Mouse (Mus musculus) right cerebral cortex, postnatal 36 days (tissue): ENCODE data around the gene Arfgef2.

Experiments
- DNase-seq, 2 experiments: peaks; one replicate each; pipeline ENCODE4 v3.0.0; 2022; ENCODE audit warnings: low spot score in 2 of 2, mixed read lengths in 1 of 2

Arfgef2 gene

DNA sequence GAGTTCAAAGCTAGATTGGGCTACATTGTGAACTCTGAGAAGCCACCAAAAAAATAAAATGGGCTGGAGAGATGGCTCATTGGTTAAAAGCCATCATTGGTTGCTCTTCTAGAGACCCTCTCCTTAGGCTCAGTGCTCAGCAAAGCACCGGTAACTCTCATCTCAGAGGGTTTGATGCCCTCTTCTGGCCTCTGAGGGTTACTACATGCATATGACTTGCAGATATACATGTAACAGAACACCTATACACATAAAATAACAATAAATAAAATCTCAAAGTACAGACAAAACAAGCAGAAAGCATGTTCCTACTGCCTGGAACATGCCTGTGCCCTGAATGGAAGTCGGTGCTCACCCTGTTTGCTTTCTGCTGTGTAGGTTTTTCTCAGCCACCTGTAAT, 51.7 kb downstream of the Arfgef2 start:
- no peak for DNase-seq

DNA sequence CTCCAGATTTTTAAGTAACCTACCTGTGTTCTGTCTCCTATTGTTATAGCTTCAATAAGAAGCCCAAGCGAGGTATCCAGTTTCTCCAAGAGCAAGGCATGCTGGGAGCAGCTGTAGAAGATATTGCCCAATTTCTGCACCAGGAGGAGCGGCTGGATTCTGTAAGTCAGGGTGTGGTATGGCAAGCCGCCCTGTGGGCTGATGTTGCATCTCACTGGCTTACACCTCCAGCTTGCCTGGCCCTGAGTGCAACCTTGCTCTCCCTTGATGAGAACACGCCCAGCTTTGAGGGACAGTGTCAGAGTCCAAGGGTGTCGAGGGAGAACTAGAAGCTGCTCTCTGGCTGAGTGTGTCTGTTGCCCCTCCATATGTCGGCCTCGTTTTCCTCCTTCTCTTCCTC, 53.8 kb downstream of the Arfgef2 start:
- no peak for DNase-seq

DNA sequence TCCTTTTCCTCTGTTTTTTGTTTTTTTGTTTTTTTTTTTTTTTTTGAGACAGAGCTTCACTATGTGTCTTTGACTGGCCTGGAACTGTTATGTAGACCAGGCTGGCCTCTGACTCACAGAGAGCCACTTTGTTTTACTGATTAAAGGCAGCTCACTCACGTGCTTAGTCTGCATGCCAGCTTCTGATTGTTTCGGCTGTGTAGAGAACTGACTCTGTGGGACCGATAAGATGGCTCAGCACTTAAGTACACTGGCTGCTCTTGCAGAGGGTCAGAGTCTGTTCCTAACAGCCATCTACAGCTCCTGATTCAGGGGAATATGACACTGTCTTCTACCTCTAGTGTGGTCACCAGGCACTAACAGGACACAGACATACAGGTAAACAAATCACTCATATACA, 57.1 kb downstream of the Arfgef2 start:
- DNase-seq, result no peak

DNA sequence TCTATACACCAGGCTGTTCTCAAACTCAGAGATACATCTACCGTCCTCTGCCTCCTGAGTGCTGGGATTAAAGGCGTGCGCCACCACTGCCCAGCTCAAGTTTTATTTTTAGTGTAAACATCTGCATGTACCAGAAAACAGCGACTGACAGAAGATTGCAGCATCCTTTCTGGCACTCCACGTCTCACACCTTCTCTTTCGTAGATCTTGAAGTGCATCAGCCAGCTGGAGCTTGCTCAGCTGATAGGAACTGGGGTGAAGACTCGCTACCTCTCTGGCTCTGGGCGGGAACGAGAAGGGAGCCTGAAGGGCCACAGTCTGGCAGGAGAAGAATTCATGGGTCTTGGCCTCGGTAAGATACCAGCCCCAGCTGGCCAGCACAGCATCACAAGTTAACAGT, 60.1 kb downstream of the Arfgef2 start:
- no peak for DNase-seq

DNA sequence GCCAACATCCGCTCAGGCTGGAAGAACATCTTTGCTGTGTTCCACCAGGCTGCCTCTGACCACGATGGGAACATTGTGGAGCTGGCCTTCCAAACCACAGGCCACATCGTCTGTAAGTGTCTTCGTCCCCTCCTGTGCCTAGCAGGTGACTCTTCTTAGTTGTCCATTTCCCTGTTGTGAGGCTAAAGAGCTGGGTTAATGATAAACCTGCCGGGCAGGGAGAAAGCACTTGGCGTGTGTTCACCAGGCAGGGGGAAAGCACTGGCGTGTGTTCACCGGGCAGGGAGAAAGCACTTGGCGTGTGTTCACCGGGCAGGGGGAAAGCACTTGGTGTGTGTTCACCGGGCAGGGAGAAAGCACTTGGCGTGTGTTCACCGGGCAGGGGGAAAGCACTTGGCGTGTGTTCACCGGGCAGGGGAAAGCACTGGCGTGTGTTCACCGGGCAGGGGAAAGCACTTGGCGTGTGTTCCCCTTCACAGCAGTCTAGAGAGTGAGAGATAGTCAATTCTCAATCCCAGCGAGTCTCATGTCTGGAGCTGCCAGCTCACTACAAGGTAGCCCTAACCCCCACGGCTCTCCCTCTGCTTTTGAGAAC, 65.0 kb downstream of the Arfgef2 start:
- no peak for DNase-seq

DNA sequence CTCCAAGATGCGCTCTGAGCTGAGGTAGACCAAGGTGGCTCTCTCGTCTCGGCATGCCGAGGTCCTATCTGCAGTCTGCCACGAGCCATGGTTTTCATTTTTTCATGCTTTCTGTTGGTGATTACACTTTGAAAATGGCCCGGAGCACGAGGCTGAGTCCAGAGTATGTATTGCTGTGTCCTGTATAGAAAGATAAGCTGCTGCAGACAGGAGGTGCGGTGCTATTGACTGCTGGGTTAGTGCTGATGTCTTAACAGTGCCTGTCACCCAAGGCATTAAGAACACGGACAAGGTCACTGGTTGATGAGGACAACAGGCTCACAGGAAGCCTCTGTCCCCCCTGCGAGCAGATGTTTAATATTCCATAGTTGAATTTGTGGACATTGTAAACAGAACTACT, 65.5 kb downstream of the Arfgef2 start:
- DNase-seq, result no peak

GRCm38 (mm10) chr2:166874675-166875280, 69.4 kb downstream of the Arfgef2 start:
- DNase-seq, result no peak

GRCm38 (mm10) chr2:166875561-166875960, 70.2 kb downstream of the Arfgef2 start:
- no peak for DNase-seq

DNA sequence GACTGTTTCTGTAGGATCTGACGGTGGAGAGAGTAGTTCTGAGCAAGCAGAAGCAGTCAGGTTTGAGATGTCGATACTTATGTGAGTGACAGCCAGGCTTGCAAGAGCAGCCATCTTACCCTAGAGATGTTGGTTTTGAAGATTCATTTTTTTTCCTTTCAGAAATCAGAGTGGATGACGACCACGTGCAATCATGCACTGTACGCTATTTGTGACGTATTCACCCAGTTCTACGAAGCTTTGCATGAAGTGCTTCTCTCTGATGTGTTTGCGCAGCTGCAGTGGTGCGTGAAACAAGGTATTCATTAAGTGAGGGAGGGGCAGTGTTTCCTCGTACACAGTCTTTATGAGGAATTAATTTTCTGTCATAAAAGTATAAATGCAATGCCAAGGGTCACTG, 70.9 kb downstream of the Arfgef2 start:
- no peak for DNase-seq

DNA sequence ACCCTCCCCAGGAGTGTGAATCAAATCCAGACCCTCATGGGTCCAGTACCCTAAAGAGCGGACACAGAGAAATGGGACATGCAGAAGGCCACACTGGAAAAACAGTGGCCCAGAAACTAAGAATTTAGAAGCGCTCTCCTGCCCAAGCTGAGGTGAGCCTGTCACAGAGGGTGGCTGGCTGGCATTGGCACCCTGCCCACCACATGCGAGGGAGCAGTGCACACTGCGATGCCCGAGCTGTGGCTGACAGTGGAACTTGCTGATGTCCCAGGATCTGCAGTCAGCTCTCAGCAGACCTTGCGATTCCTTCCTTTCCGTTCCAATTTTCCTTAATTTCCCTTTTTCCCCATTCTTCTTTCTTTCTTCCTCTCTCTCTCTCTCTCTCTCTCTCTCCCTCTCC, 79.7 kb downstream of the Arfgef2 start:
- no peak for DNase-seq

DNA sequence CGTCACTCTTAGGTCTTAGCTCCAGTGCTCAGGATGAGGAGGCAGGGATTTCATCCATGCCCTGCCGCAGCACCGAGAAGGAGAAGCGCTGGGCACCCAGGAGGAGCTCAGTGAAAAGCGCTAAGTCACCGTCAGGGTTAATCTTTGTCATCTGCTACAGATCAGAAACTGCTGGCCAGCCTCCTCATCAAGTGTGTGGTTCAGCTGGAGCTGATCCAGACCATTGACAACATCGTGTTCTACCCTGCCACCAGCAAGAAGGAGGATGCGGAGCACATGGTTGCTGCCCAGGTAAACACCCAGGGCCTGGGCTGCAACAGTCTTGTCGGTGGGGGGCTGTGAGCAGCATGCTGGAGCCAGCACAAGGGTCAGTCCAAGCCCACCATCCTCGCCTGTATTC, 80.2 kb downstream of the Arfgef2 start:
- DNase-seq, result no peak

GRCm38 (mm10) chr2:166886231-166886630, 80.8 kb downstream of the Arfgef2 start:
- DNase-seq, result no peak

GRCm38 (mm10) chr2:166887816-166888215, 82.4 kb downstream of the Arfgef2 start:
- DNase-seq, result no peak

- no peak for DNase-seq
Measured at GRCm38 (mm10) chr2:166891366-166891880, 86.0 kb downstream of the Arfgef2 start.

GRCm38 (mm10) chr2:166892158-166892680, 86.8 kb downstream of the Arfgef2 start:
- DNase-seq, result no peak

- no peak for DNase-seq
Measured at GRCm38 (mm10) chr2:166893036-166893435, 87.6 kb downstream of the Arfgef2 start.

GRCm38 (mm10) chr2:166896368-166896767, 91.0 kb downstream of the Arfgef2 start:
- DNase-seq, result peak in 1 of 2 experiments; percentile 52

- DNase-seq, result peak in 1 of 2 experiments; percentile 33
Measured at GRCm38 (mm10) chr2:166896974-166897373, 91.6 kb downstream of the Arfgef2 start.

DNA sequence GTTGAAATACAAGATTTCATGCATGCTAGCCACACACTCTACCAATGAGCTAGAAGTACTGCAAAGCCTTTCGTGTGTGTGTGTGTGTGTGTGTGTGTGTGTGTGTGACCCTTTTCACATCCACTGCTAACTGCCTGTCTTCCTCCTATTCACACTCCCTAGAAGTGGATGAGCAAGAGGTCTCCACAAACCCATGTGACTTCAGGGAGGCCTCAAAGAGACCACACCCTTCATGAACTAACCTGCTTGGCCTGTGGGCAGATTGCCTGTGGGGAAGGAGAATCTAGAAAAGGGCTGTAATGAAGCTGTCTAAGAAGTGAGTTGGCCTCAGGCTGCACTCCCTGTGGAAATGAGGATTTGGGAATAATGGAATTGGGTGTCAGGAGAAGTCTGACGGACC, 93.8 kb downstream of the Arfgef2 start:
- DNase-seq, result no peak

DNA sequence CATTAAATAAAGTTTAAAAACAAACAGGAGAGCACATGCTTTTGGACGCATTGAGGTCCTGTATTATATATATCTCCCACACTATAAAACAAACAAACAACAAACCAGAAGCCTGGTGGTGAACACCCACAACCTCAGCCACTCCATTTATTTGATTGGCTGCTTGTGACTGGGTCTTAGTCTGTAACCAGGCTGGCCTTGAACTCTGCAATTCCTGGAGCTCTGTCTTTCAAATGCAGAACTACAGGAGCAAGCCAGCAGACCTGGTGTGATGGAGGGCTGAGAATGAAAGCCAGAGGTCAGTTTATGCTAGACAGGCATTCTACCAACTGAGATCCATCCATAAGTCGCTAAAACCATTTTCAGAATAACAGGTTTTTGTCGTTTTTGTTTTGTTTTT, 94.4 kb downstream of the Arfgef2 start:
- DNase-seq, result no peak

- no peak for DNase-seq
Measured at GRCm38 (mm10) chr2:166900792-166901505, 95.6 kb downstream of the Arfgef2 start.

DNA sequence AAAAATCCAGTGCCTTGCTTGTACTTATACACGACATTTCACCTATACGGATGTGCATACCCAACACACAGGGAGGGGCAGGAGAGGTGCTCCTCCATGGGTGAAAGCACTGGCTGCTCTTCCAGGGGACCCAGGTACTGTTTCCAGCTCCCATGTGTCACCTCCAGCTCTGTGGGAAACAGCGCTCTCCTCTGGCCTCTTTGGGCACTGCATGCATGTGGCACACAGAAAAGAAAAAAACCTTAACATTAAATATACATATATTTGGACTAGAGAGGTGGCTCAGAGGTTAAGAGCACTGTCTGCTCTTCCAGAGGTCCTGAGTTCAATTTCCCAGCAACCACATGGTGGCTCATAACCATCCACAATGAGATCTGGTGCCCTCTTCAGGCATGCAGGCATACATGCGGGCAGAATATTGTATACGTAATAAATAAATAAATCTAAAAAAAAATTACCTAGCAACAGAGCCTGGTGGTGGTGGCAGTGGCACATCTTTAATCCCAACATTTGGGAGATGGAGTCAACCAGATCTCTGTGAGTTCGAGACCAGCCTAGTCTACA, 98.4 kb downstream of the Arfgef2 start:
- DNase-seq, result no peak
